Mouse (Mus musculus): ENCODE results near the gene Sprr1a.
"Not testable (repeated sequence)": the region's sequence is repeated elsewhere in the genome, so short reads cannot be mapped to it uniquely, and the experiment has no call there.

The Sprr1a gene

GRCm38 (mm10) chr3:92485863-92486262 is at the start of gene Sprr1a:
Sprr1a (minus strand) TSS chr3:92485895.
- no peak for DNase-seq (ENCODE audit: extremely low spot score, low read depth, low spot score)

- no peak for DNase-seq (ENCODE audit: extremely low spot score, low read depth, low spot score)
These were observed 48.7 kb upstream of the Sprr1a start, which contains the start of gene 2310046K23Rik for GRCm38 (mm10) chr3:92534411-92534810. 2310046K23Rik (minus strand) TSS chr3:92534511.

GRCm38 (mm10) chr3:92512325-92512724 is 26.6 kb upstream of the Sprr1a start:
- DNase-seq (ENCODE audit: extremely low spot score, low read depth, low spot score), result no peak

- DNase-seq (ENCODE audit: extremely low spot score, low read depth, low spot score), result no peak
These were observed 25.1 kb upstream of the Sprr1a start for GRCm38 (mm10) chr3:92510786-92511185.

- no peak for DNase-seq (ENCODE audit: extremely low spot score, low read depth, low spot score)
These were observed 22.5 kb upstream of the Sprr1a start for GRCm38 (mm10) chr3:92508185-92508584.

GRCm38 (mm10) chr3:92503528-92503927 is 17.8 kb upstream of the Sprr1a start:
- DNase-seq (ENCODE audit: extremely low spot score, low read depth, low spot score), result no peak

GRCm38 (mm10) chr3:92500393-92500792 is 14.7 kb upstream of the Sprr1a start, which contains the start of gene Sprr4:
Sprr4 (minus strand) TSS chr3:92500493.
- DNase-seq (ENCODE audit: extremely low spot score, low read depth, low spot score), result no peak

- DNase-seq (ENCODE audit: extremely low spot score, low read depth, low spot score), result not testable (repeated sequence)
These were observed 4.6 kb upstream of the Sprr1a start for GRCm38 (mm10) chr3:92490262-92490661.

- no peak for DNase-seq (ENCODE audit: extremely low spot score, low read depth, low spot score)
These were observed 612 bp upstream of the Sprr1a start for GRCm38 (mm10) chr3:92486307-92486706.

- not testable (repeated sequence) for DNase-seq (ENCODE audit: extremely low spot score, low read depth, low spot score)
These were observed 4.4 kb downstream of the Sprr1a start for GRCm38 (mm10) chr3:92481249-92481648.

GRCm38 (mm10) chr3:92470111-92470510 is 15.6 kb downstream of the Sprr1a start:
- no peak for DNase-seq (ENCODE audit: extremely low spot score, low read depth, low spot score)

GRCm38 (mm10) chr3:92467424-92467823 is 18.3 kb downstream of the Sprr1a start:
- no peak for DNase-seq (ENCODE audit: extremely low spot score, low read depth, low spot score)

GRCm38 (mm10) chr3:92466576-92466975 is 19.1 kb downstream of the Sprr1a start:
- no peak for DNase-seq (ENCODE audit: extremely low spot score, low read depth, low spot score)

GRCm38 (mm10) chr3:92458620-92459019 is 27.1 kb downstream of the Sprr1a start, which contains the start of gene Sprr3:
Sprr3 (minus strand) TSS chr3:92458720.
- no peak for DNase-seq (ENCODE audit: extremely low spot score, low read depth, low spot score)

- DNase-seq (ENCODE audit: extremely low spot score, low read depth, low spot score), result no peak
These were observed 30.5 kb downstream of the Sprr1a start for GRCm38 (mm10) chr3:92455151-92455550.

GRCm38 (mm10) chr3:92440177-92440576 is 45.5 kb downstream of the Sprr1a start:
- no peak for DNase-seq (ENCODE audit: extremely low spot score, low read depth, low spot score)

GRCm38 (mm10) chr3:92438689-92439088 is 47.0 kb downstream of the Sprr1a start, which contains the start of gene Sprr1b:
Sprr1b (minus strand) TSS chr3:92438789.
- no peak for DNase-seq (ENCODE audit: extremely low spot score, low read depth, low spot score)
